ENCODE assay signal across 1 mouse cellular context in the genomic region with DNA sequence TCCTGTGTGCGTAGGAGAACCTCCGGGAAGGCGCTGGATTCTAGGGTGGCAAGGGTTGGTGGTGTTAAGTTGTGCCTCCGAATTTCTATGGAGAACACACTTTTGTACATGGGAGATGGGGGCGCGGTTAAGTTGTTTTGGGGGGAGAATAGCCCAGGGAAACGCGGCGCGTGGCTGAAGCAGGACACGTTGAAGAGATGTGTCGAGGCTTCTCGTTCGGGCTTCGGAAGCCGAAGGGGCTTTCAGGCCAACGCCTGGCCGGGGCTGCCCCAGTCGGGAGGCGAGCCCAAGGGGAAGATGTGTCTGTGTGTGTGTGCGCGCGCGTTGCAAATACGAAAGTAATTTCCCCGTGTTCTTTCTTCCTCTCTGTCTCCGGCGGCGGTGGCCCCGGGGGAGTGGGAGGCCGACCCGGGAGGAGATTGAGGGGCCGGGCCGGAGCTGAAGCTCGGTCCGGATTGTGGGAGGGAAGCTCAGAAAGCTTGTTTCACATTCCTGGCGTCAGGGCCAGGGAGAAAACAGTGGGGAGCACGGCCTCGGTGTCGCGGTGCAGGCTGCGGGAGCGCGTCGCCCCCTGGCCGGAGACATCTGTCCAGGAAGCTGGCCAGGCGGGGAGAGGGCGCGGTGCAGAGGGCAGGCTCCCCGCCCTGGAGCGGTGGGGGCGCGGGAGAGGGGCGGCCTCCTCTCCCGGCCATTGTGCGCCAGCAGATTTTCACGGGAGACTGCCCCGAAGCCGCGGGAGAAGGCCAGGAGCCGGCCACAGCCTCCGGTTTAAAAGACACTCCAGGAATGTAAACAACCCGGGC.
TF ChIP-seq lines count a peak whose summit lies in the region.

No protein-coding gene starts in this region.

TF ChIP-seq in CH12.LX, 34 proteins besides CTCF, POLR2A, EP300 and RAD21 (continued from another document):
- TF ChIP-seq E2F4 (IDR thresholded peaks at IDR 0.05; ENCODE audit: insufficient replicate concordance, low read depth, low read length) (no peak), CHD2 (IDR thresholded peaks at IDR 0.05; ENCODE audit: low read length) (peak; percentile 22; the same call in 1 of the 2 replicates), MAZ (IDR thresholded peaks at IDR 0.05; ENCODE audit: low read depth, low read length) (no peak), HCFC1 (IDR thresholded peaks at IDR 0.05; ENCODE audit: low read depth, low read length) (peak; percentile 23), JUND (conservative IDR thresholded peaks at IDR 0.05; ENCODE audit: low read depth, low read length) (no peak), SIN3A (IDR thresholded peaks at IDR 0.05; ENCODE audit: low read length) (peak; percentile 65; the same call in 1 of the 2 replicates), CHD1 (IDR thresholded peaks at IDR 0.05; ENCODE audit: low read depth, low read length) (no peak; the same call in 1 of the 2 replicates), MAX (IDR thresholded peaks at IDR 0.05; ENCODE audit: low read length) (0 out of 2 replicates have a peak, but pooled peaks have one; percentile 47), ZMIZ1 (IDR thresholded peaks at IDR 0.05; ENCODE audit: low read depth, low read length) (peak; percentile 45; the same call in 1 of the 2 replicates), MEF2A (IDR thresholded peaks at IDR 0.05; ENCODE audit: borderline replicate concordance, low read depth, low read length) (peak; percentile 59; the same call in 1 of the 2 replicates), POLR2AphosphoS2 (IDR thresholded peaks at IDR 0.05; ENCODE audit: low read depth, low read length) (no peak), MXI1 (IDR thresholded peaks at IDR 0.05; ENCODE audit: low read depth, low read length) (peak; percentile 78; the same call in 1 of the 2 replicates), JUN (IDR thresholded peaks at IDR 0.05; ENCODE audit: insufficient read depth, low read depth, low read length) (no peak), MYC (IDR thresholded peaks at IDR 0.05; ENCODE audit: low read depth, low read length) (no peak), ZKSCAN1 (IDR thresholded peaks at IDR 0.05; ENCODE audit: borderline replicate concordance, low read depth, low read length) (no peak)
